Mouse (Mus musculus) liver, embryonic 15.5 days (tissue): ENCODE data around the gene Sh3tc1. TPM values are rescaled to one million over a fixed set of nuclear protein-coding genes. Genes with fewer than 3 reads are reported as not detected.

Experiments
- ATAC-seq: fragments of 200-750 bp; cut with Nextera tagmentation; 2 replicates; pipeline ENCODE4 v1.8.0; 2017; ENCODE audit warnings: moderate number of reproducible peaks, mild to moderate bottlenecking, moderate library complexity; ENCODE audit not compliant: insufficient read depth
- H3K27ac ChIP-seq: fragments of 300-500 bp; sonication (generic); replicated peaks from 2 replicates; pipeline ENCODE4 v1.5.1; 2015; ENCODE audit warnings: mild to moderate bottlenecking, inconsistent platforms
- H3K27me3 ChIP-seq: fragments of 300-500 bp; sonication (generic); 2 replicates; pipeline ENCODE4 v1.6.1; 2015; ENCODE audit warnings: mild to moderate bottlenecking, inconsistent platforms
- H3K36me3 ChIP-seq: fragments of 300-500 bp; sonication (generic); replicated peaks from 2 replicates; pipeline ENCODE4 v1.6.1; 2015; ENCODE audit warnings: moderate library complexity, mild to moderate bottlenecking, inconsistent platforms
- H3K4me1 ChIP-seq: fragments of 300-500 bp; sonication (generic); replicated peaks from 2 replicates; pipeline ENCODE4 v1.6.1; 2015; ENCODE audit warnings: inconsistent platforms
- H3K4me2 ChIP-seq: fragments of 300-500 bp; sonication (generic); 2 replicates; pipeline ENCODE4 v1.6.1; 2015; ENCODE audit warnings: moderate library complexity, mild to moderate bottlenecking, inconsistent platforms
- H3K4me3 ChIP-seq: fragments of 300-500 bp; sonication (generic); replicated peaks from 2 replicates; pipeline ENCODE4 v1.5.1; 2015; ENCODE audit warnings: mild to moderate bottlenecking, inconsistent platforms
- H3K9ac ChIP-seq: fragments of 300-500 bp; sonication (generic); 2 replicates; pipeline ENCODE4 v1.6.1; 2015; ENCODE audit warnings: moderate library complexity, mild to moderate bottlenecking, inconsistent platforms
- H3K9me3 ChIP-seq: fragments of 300-500 bp; sonication (generic); replicated peaks from 2 replicates; pipeline ENCODE4 v1.6.1; 2016; ENCODE audit warnings: inconsistent platforms
- WGBS: fragments of 180-500 bp; shearing (Covaris S2); methylation state at CpG from one replicate; pipeline ENCODE4 v1.1.7; 2015; ENCODE audit warnings: mixed read lengths; ENCODE audit not compliant: insufficient replicate concordance; 5-methylcytosine and 5-hydroxymethylcytosine counted together
- polyA plus RNA-seq: library from polyadenylated mRNA; unstranded; fragments of >200 nt; fragmentation: Nextera tagmentation; extraction: Ambion mirVana; gene quantifications from 2 replicates; pipeline ENCODE4 v1.2.1, GENCODE M21; 2015

Gene Sh3tc1
- polyA plus RNA-seq, 1 experiment from 2014 or later = 2.7 TPM

- ATAC-seq = no peak
- Histone ChIP-seq H3K4me2 (no peak overlapping the region), H3K4me1 (no peaks in the 10 kb centered on the region), H3K27ac (no peak overlapping the region), H3K9me3 (no peaks in the 10 kb centered on the region), H3K4me3 (no peak overlapping the region), H3K9ac (no peak overlapping the region), H3K27me3 (no peaks in the 10 kb centered on the region), H3K36me3 (no peaks in the 10 kb centered on the region)
- WGBS = 47% methylated on average over 3 of the region's 3 CpGs
Measured at GRCm38 (mm10) chr5:35659503-35659902, 80.3 kb downstream of the Sh3tc1 start.

- Histone ChIP-seq H3K27ac (no peak overlapping the region), H3K4me1 (no peaks in the 10 kb centered on the region), H3K4me2 (no peak overlapping the region), H3K27me3 (no peaks in the 10 kb centered on the region), H3K9ac (no peak overlapping the region), H3K4me3 (no peak overlapping the region), H3K36me3 (no peaks in the 10 kb centered on the region), H3K9me3 (no peaks in the 10 kb centered on the region)
- 70% methylated on average over 10 of the region's 10 CpGs for WGBS
- no peak for ATAC-seq
Measured at GRCm38 (mm10) chr5:35655753-35656485, 83.9 kb downstream of the Sh3tc1 start.

DNA sequence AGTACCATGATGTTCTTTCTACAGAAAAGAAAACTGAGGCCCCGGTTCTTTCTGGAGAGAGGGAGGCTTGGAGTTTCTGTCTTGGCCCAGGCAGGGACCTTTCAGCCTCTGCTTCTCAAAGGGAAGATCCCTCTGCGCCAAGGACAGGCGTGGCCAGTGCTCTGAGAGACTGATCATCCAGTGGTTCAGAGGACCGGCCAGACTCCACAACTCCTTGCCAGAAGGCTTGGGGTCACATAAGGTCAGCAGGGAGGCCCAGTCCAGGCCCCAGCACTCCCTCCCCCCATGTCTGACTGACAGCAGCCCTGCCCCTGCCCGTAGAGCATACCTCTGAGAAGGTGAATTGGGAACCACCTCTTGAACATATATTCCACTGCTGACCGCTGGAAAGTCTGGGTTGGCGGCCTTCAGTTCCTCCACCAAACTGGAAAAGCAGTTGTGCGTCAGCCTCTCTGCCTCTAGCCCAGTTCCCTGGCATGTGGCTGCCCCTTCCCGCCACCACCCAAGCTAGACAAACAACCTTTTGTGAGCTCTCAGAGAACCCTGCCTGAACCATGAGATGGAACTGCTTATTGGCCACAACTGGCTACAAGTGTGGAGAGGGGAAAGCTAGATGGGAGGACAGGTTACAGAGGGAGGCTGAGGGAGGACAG lies 85.9 kb downstream of the Sh3tc1 start:
- Histone ChIP-seq H3K4me2 (no peak overlapping the region), H3K36me3 (no peaks in the 10 kb centered on the region), H3K4me1 (no peaks in the 10 kb centered on the region), H3K27me3 (no peaks in the 10 kb centered on the region), H3K27ac (no peak overlapping the region), H3K4me3 (no peak overlapping the region), H3K9me3 (no peaks in the 10 kb centered on the region), H3K9ac (no peak overlapping the region)
- WGBS = 62% methylated on average over 9 of the region's 9 CpGs
- ATAC-seq = no peak

DNA sequence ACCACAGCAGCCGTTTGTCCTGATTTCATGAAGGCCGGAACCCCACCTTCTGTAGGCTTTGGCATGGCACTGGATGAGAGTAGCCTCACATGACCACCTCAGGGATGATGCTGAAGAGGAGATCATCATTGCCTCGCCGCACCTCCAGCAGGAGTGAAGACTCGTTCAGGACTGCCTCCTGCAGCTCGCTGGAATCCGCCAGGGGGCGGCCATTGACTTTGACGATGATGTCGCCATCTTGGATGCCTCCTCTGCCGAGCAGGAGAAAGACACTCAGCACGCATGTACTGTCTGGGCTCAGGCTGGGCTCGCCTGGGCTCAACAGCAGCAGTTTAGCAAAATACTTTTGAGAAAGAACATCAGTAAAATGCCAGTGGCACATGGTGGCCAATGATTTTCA lies 86.9 kb downstream of the Sh3tc1 start:
- Histone ChIP-seq H3K4me1 (no peaks in the 10 kb centered on the region), H3K4me3 (no peak overlapping the region), H3K36me3 (no peaks in the 10 kb centered on the region), H3K27ac (no peak overlapping the region), H3K27me3 (no peaks in the 10 kb centered on the region), H3K4me2 (no peak overlapping the region), H3K9me3 (no peaks in the 10 kb centered on the region), H3K9ac (no peak overlapping the region)
- WGBS = 69% methylated on average over 13 of the region's 13 CpGs
- ATAC-seq = no peak

- Histone ChIP-seq H3K36me3 (no peaks in the 10 kb centered on the region), H3K27ac (no peak overlapping the region), H3K4me2 (no peak overlapping the region), H3K9ac (no peak overlapping the region), H3K9me3 (no peaks in the 10 kb centered on the region), H3K4me3 (no peak overlapping the region), H3K4me1 (no peaks in the 10 kb centered on the region), H3K27me3 (no peaks in the 10 kb centered on the region)
- ATAC-seq = no peak
- WGBS = 55% methylated on average over 3 of the region's 3 CpGs
Measured at GRCm38 (mm10) chr5:35652319-35652718, 87.5 kb downstream of the Sh3tc1 start.

- ATAC-seq = no peak
- H3K4me2 ChIP-seq = no peak overlapping the region
- no peak overlapping the region for H3K27ac ChIP-seq
- H3K9me3 ChIP-seq = no peaks in the 10 kb centered on the region
- no peaks in the 10 kb centered on the region for H3K4me1 ChIP-seq
- H3K36me3 ChIP-seq = no peaks in the 10 kb centered on the region
- H3K27me3 ChIP-seq = peaks cover 3% of the 10 kb centered on the region; the same call in 1 of the 2 replicates
- no peak overlapping the region for H3K4me3 ChIP-seq
- no peak overlapping the region for H3K9ac ChIP-seq
- WGBS = 38% methylated on average over 2 of the region's 2 CpGs
Measured at GRCm38 (mm10) chr5:35648230-35648629, 91.6 kb downstream of the Sh3tc1 start.

DNA sequence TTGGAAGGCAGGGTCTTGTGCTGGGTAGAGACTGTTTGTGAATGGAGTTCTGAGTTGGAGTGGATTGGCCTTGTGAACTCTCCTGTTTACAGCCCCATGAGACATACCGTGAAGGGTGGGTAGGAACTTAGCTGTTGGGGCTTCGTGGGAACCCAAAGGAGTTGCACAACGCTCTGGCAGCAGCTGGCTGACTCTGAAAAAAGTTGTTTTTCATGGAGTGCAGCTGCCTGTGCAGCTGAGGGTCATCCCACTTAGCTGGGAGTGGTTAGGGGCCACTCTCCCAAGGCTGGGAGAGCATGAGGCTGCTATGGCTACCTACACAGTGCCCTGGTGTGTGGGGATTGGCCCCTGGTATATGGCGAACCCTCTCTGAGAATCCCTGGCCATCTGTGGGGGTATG lies 92.2 kb downstream of the Sh3tc1 start:
- H3K4me1 ChIP-seq = no peaks in the 10 kb centered on the region
- peaks cover 3% of the 10 kb centered on the region; the same call in 1 of the 2 replicates for H3K27me3 ChIP-seq
- H3K36me3 ChIP-seq = no peaks in the 10 kb centered on the region
- no peak overlapping the region for H3K9ac ChIP-seq
- no peak overlapping the region for H3K4me3 ChIP-seq
- no peak overlapping the region for H3K4me2 ChIP-seq
- H3K27ac ChIP-seq = no peak overlapping the region
- WGBS = 30% methylated on average over 4 of the region's 4 CpGs
- ATAC-seq = no peak
- no peaks in the 10 kb centered on the region for H3K9me3 ChIP-seq

Other genes with a start within 250 kb of the Sh3tc1 start
- 0.92 and 1.7 TPM in 2 replicates for gene Cpz, start 214.3 kb downstream of the Sh3tc1 start, polyA plus RNA-seq
- gene Trmt44, start 164.9 kb downstream of the Sh3tc1 start, polyA plus RNA-seq = 2.6 and 2.7 TPM in 2 replicates
- 3.1 and 3.6 TPM in 2 replicates for gene Acox3, start 156.9 kb downstream of the Sh3tc1 start, polyA plus RNA-seq
- gene Htra3, start 60.2 kb downstream of the Sh3tc1 start, polyA plus RNA-seq = 1.9 and 2.2 TPM in 2 replicates
- gene Ablim2, start 17.9 kb upstream of the Sh3tc1 start, polyA plus RNA-seq = 0.36 and 0.52 TPM in 2 replicates
- gene Afap1, start 153.3 kb upstream of the Sh3tc1 start, polyA plus RNA-seq = 1.2 and 1.3 TPM in 2 replicates